Mouse (Mus musculus) forebrain, embryonic 10.5 days (tissue): ENCODE results near the gene Nsun4. TPM values are rescaled to one million over a fixed set of nuclear protein-coding genes. Genes with fewer than 3 reads are reported as not detected.

Experiments used
- DNase-seq: peaks from one replicate; pipeline ENCODE4 v3.0.0-alpha.2; 2017; ENCODE audit warnings: low spot score; ENCODE audit errors: extremely low spot score
- H3K27ac ChIP-seq: fragments of 300-500 bp; sonication (generic); 2 replicates; pipeline ENCODE4 v1.5.1; 2016; ENCODE audit warnings: mild to moderate bottlenecking
- H3K27me3 ChIP-seq: fragments of 300-500 bp; sonication (generic); 2 replicates; pipeline ENCODE4 v1.6.1; 2016; ENCODE audit warnings: mild to moderate bottlenecking; ENCODE audit not compliant: poor library complexity, severe bottlenecking
- H3K36me3 ChIP-seq: fragments of 300-500 bp; sonication (generic); replicated peaks from 2 replicates; pipeline ENCODE4 v1.6.1; 2016; ENCODE audit warnings: mild to moderate bottlenecking, moderate library complexity
- H3K4me1 ChIP-seq: fragments of 300-500 bp; sonication (generic); 2 replicates; pipeline ENCODE4 v1.6.1; 2016
- H3K4me3 ChIP-seq: fragments of 300-500 bp; sonication (generic); 2 replicates; pipeline ENCODE4 v1.5.1; 2016; ENCODE audit warnings: mild to moderate bottlenecking, moderate library complexity
- H3K9me3 ChIP-seq: fragments of 300-500 bp; sonication (generic); 2 replicates; pipeline ENCODE4 v1.6.1; 2016; ENCODE audit warnings: mild to moderate bottlenecking, moderate library complexity
- WGBS: fragments of 180-500 bp; shearing (Covaris S2); methylation state at CpG from one replicate; pipeline ENCODE4 v1.1.7; 2016; 5-methylcytosine and 5-hydroxymethylcytosine counted together
- polyA plus RNA-seq: library from polyadenylated mRNA; unstranded; fragments of >200 nt; fragmentation: Nextera tagmentation; extraction: Ambion mirVana; gene quantifications from 2 replicates; pipeline ENCODE4 v1.2.1, GENCODE M21; 2016

Gene Nsun4
- polyA plus RNA-seq, 1 experiment from 2014 or later = 18.0 TPM

- Histone ChIP-seq H3K27me3 (no peaks in the 10 kb centered on the region), H3K9me3 (no peaks in the 10 kb centered on the region), H3K4me1 (peaks cover 33% of the 10 kb centered on the region), H3K4me3 (peak overlapping the region; percentile 99; the same call in 1 of the 2 replicates), H3K27ac (no peak overlapping the region), H3K36me3 (peaks cover 25% of the 10 kb centered on the region)
- 63% methylated on average over 4 of the region's 4 CpGs for WGBS
- DNase-seq = no peak
These were observed 19.5 kb upstream of the Nsun4 start for GRCm38 (mm10) chr4:116073146-116073545.

GRCm38 (mm10) chr4:116070116-116070515 is 16.4 kb upstream of the Nsun4 start:
- 90% methylated on average over 6 of the region's 6 CpGs for WGBS
- H3K27me3 ChIP-seq = no peaks in the 10 kb centered on the region
- no peak for DNase-seq
- H3K27ac ChIP-seq = no peak overlapping the region
- peaks cover 17% of the 10 kb centered on the region for H3K4me1 ChIP-seq
- no peaks in the 10 kb centered on the region for H3K9me3 ChIP-seq
- H3K36me3 ChIP-seq = peaks cover 55% of the 10 kb centered on the region
- H3K4me3 ChIP-seq = no peak overlapping the region

GRCm38 (mm10) chr4:116063855-116064254 is 10.2 kb upstream of the Nsun4 start:
- no peaks in the 10 kb centered on the region for H3K9me3 ChIP-seq
- no peaks in the 10 kb centered on the region for H3K4me1 ChIP-seq
- no peak overlapping the region for H3K27ac ChIP-seq
- no peak overlapping the region for H3K4me3 ChIP-seq
- no peak for DNase-seq
- peaks cover 37% of the 10 kb centered on the region for H3K36me3 ChIP-seq
- H3K27me3 ChIP-seq = no peaks in the 10 kb centered on the region
- WGBS = 42% methylated on average over 1 of the region's 1 CpGs

GRCm38 (mm10) chr4:116059012-116059726 is 5.5 kb upstream of the Nsun4 start:
- H3K36me3 ChIP-seq = no peaks in the 10 kb centered on the region; the same call in 1 of the 2 replicates
- 77% methylated on average over 5 of the region's 5 CpGs for WGBS

GRCm38 (mm10) chr4:116057559-116057958 is 3.9 kb upstream of the Nsun4 start:
- Histone ChIP-seq H3K4me3 (no peak overlapping the region), H3K4me1 (peaks cover 16% of the 10 kb centered on the region), H3K9me3 (no peaks in the 10 kb centered on the region), H3K27ac (no peak overlapping the region), H3K27me3 (no peaks in the 10 kb centered on the region), H3K36me3 (no peaks in the 10 kb centered on the region)
- 0% methylated on average over 1 of the region's 1 CpGs for WGBS
- DNase-seq = no peak

More at GRCm38 (mm10) chr4:116059012-116059726, 5.5 kb upstream of the Nsun4 start:
- Histone ChIP-seq H3K27ac (no peak overlapping the region), H3K9me3 (no peaks in the 10 kb centered on the region), H3K4me1 (peaks cover 3% of the 10 kb centered on the region; the same call in 1 of the 2 replicates), H3K27me3 (no peaks in the 10 kb centered on the region), H3K4me3 (no peak overlapping the region)
- DNase-seq = no peak

- Histone ChIP-seq H3K27me3 (no peaks in the 10 kb centered on the region), H3K36me3 (peaks cover 9% of the 10 kb centered on the region), H3K27ac (peak overlapping the region; percentile 87), H3K4me1 (peaks cover 23% of the 10 kb centered on the region), H3K9me3 (no peaks in the 10 kb centered on the region), H3K4me3 (peak overlapping the region; percentile 69)
- WGBS = 11% methylated on average over 22 of the region's 22 CpGs
- peak; percentile 36 for DNase-seq
These were observed 966 bp downstream of the Nsun4 start for GRCm38 (mm10) chr4:116052526-116053293.

GRCm38 (mm10) chr4:116049211-116049610 is 4.5 kb downstream of the Nsun4 start:
- 90% methylated on average over 3 of the region's 3 CpGs for WGBS
- DNase-seq = no peak
- Histone ChIP-seq H3K4me1 (peaks cover 20% of the 10 kb centered on the region), H3K36me3 (peaks cover 18% of the 10 kb centered on the region), H3K9me3 (no peaks in the 10 kb centered on the region), H3K27ac (no peak overlapping the region), H3K27me3 (no peaks in the 10 kb centered on the region), H3K4me3 (no peak overlapping the region)

GRCm38 (mm10) chr4:116048130-116048920 is 5.4 kb downstream of the Nsun4 start:
- H3K36me3 ChIP-seq = peaks cover 18% of the 10 kb centered on the region
- no peak overlapping the region for H3K4me3 ChIP-seq
- no peaks in the 10 kb centered on the region for H3K27me3 ChIP-seq
- 83% methylated on average over 7 of the region's 7 CpGs for WGBS
- no peaks in the 10 kb centered on the region for H3K9me3 ChIP-seq
- peaks cover 14% of the 10 kb centered on the region for H3K4me1 ChIP-seq
- no peak overlapping the region for H3K27ac ChIP-seq
- DNase-seq = no peak

- H3K9me3 ChIP-seq = no peaks in the 10 kb centered on the region
- H3K4me3 ChIP-seq = no peak overlapping the region
- H3K36me3 ChIP-seq = peaks cover 22% of the 10 kb centered on the region
- WGBS = 97% methylated on average over 1 of the region's 1 CpGs
- H3K27ac ChIP-seq = no peak overlapping the region
- H3K27me3 ChIP-seq = no peaks in the 10 kb centered on the region
- peaks cover 8% of the 10 kb centered on the region for H3K4me1 ChIP-seq
- no peak for DNase-seq
These were observed 6.0 kb downstream of the Nsun4 start for GRCm38 (mm10) chr4:116047681-116048080.

- Histone ChIP-seq H3K4me1 (no peaks in the 10 kb centered on the region), H3K27ac (no peak overlapping the region), H3K4me3 (no peak overlapping the region), H3K27me3 (no peaks in the 10 kb centered on the region), H3K9me3 (no peaks in the 10 kb centered on the region), H3K36me3 (peaks cover 30% of the 10 kb centered on the region)
- DNase-seq = no peak
- 88% methylated on average over 2 of the region's 2 CpGs for WGBS
These were observed 7.1 kb downstream of the Nsun4 start for GRCm38 (mm10) chr4:116046604-116047003.

- no peaks in the 10 kb centered on the region for H3K9me3 ChIP-seq
- H3K27ac ChIP-seq = no peak overlapping the region
- H3K4me3 ChIP-seq = no peak overlapping the region
- H3K36me3 ChIP-seq = peaks cover 37% of the 10 kb centered on the region
- no peaks in the 10 kb centered on the region for H3K27me3 ChIP-seq
- WGBS = 82% methylated on average over 3 of the region's 3 CpGs
- DNase-seq = no peak
- H3K4me1 ChIP-seq = no peaks in the 10 kb centered on the region
These were observed 11.5 kb downstream of the Nsun4 start for GRCm38 (mm10) chr4:116042186-116042585.

GRCm38 (mm10) chr4:116040466-116040865 is 13.2 kb downstream of the Nsun4 start:
- Histone ChIP-seq H3K27me3 (no peaks in the 10 kb centered on the region), H3K36me3 (peaks cover 38% of the 10 kb centered on the region), H3K9me3 (no peaks in the 10 kb centered on the region), H3K4me1 (no peaks in the 10 kb centered on the region), H3K27ac (no peak overlapping the region), H3K4me3 (no peak overlapping the region)
- 98% methylated on average over 2 of the region's 2 CpGs for WGBS
- DNase-seq = no peak
